Mouse (Mus musculus) lung, postnatal 0 days (tissue): Measurements from ENCODE around the gene Edar. TPM values are rescaled to one million over a fixed set of nuclear protein-coding genes. Genes with fewer than 3 reads are reported as not detected.

ENCODE experiments used
- ATAC-seq: fragments of 200-750 bp; cut with Nextera tagmentation; 2 replicates; pipeline ENCODE4 v1.8.0; 2017; ENCODE audit warnings: moderate library complexity
- DNase-seq: peaks from one replicate; pipeline ENCODE4 v3.0.0-alpha.2; 2016; ENCODE audit warnings: low spot score
- H3K27ac ChIP-seq: fragments of 300-500 bp; sonication (generic); 2 replicates; pipeline ENCODE4 v1.5.1; 2014; ENCODE audit warnings: antibody characterized with exemption, mild to moderate bottlenecking, low read length, mixed read lengths
- H3K27me3 ChIP-seq: fragments of 300-500 bp; sonication (generic); replicated peaks from 2 replicates; pipeline ENCODE4 v1.6.1; 2014; ENCODE audit warnings: low read length, mixed read lengths; ENCODE audit not compliant: insufficient read depth
- H3K36me3 ChIP-seq: fragments of 300-500 bp; sonication (generic); 2 replicates; pipeline ENCODE4 v1.6.1; 2014; ENCODE audit warnings: low read length, mixed read lengths; ENCODE audit not compliant: insufficient read depth
- H3K4me1 ChIP-seq: fragments of 300-500 bp; sonication (generic); 2 replicates; pipeline ENCODE4 v1.6.1; 2014; ENCODE audit warnings: antibody characterized with exemption, low read depth, low read length, mixed read lengths; ENCODE audit not compliant: insufficient read depth
- H3K4me2 ChIP-seq: fragments of 300-500 bp; sonication (generic); replicated peaks from 2 replicates; pipeline ENCODE4 v1.6.1; 2014; ENCODE audit warnings: low read depth, mild to moderate bottlenecking, low read length, moderate library complexity, mixed read lengths
- H3K4me3 ChIP-seq: fragments of 300-500 bp; sonication (generic); 2 replicates; pipeline ENCODE4 v1.5.1; 2014; ENCODE audit warnings: low read depth, low read length
- H3K9ac ChIP-seq: fragments of 300-500 bp; sonication (generic); replicated peaks from 2 replicates; pipeline ENCODE4 v1.6.1; 2014; ENCODE audit warnings: low read depth, mild to moderate bottlenecking
- H3K9me3 ChIP-seq: fragments of 300-500 bp; sonication (generic); 2 replicates; pipeline ENCODE4 v1.6.1; 2016; ENCODE audit warnings: low read length, mixed read lengths
- CTCF ChIP-seq: IDR thresholded peaks from 2 replicates; pipeline ENCODE4 v1.5.1; 2016; ENCODE audit warnings: antibody characterized with exemption, mild to moderate bottlenecking
- EP300 ChIP-seq: IDR thresholded peaks from 2 replicates; pipeline ENCODE4 v1.6.1; 2016; ENCODE audit warnings: antibody characterized with exemption, mild to moderate bottlenecking, control low read depth
- WGBS: fragments of 180-500 bp; shearing (Covaris S2); extraction: QIAGEN DNeasy Blood & Tissue Kit; methylation state at CpG from one replicate; pipeline ENCODE4 v1.1.7; 2014; 5-methylcytosine and 5-hydroxymethylcytosine counted together
- polyA plus RNA-seq: library from polyadenylated mRNA; unstranded; fragments of >200 nt; fragmentation: Nextera tagmentation; extraction: Ambion mirVana; gene quantifications from 2 replicates; pipeline ENCODE4 v1.2.1, GENCODE M21; 2015

The Edar gene
- polyA plus RNA-seq, 1 experiment from 2014 or later: 0.51 TPM

- Histone ChIP-seq H3K9ac (no peak overlapping the region), H3K27me3 (no peaks in the 10 kb centered on the region), H3K36me3 (no peaks in the 10 kb centered on the region), H3K9me3 (no peaks in the 10 kb centered on the region), H3K27ac (no peak overlapping the region), H3K4me2 (no peak overlapping the region), H3K4me1 (no peaks in the 10 kb centered on the region), H3K4me3 (no peak overlapping the region)
- DNase-seq: no peak
- no peak for TF ChIP-seq CTCF
- TF ChIP-seq EP300: no peak
- no peak for ATAC-seq
- 75% methylated on average over 10 of the region's 10 CpGs for WGBS
Measured at GRCm38 (mm10) chr10:58672557-58673277, 2.7 kb downstream of the Edar start.

GRCm38 (mm10) chr10:58663868-58664267 is 11.6 kb downstream of the Edar start:
- DNase-seq: no peak
- Histone ChIP-seq H3K36me3 (no peaks in the 10 kb centered on the region), H3K4me2 (no peak overlapping the region), H3K27me3 (no peaks in the 10 kb centered on the region), H3K9ac (no peak overlapping the region), H3K4me3 (no peak overlapping the region), H3K9me3 (no peaks in the 10 kb centered on the region), H3K27ac (no peak overlapping the region), H3K4me1 (no peaks in the 10 kb centered on the region)
- no peak for ATAC-seq
- TF ChIP-seq EP300: no peak
- TF ChIP-seq CTCF: no peak
- 81% methylated on average over 5 of the region's 5 CpGs for WGBS

GRCm38 (mm10) chr10:58663417-58663816 is 12.0 kb downstream of the Edar start:
- Histone ChIP-seq H3K36me3 (no peaks in the 10 kb centered on the region), H3K27ac (no peak overlapping the region), H3K9ac (no peak overlapping the region), H3K4me3 (no peak overlapping the region), H3K27me3 (no peaks in the 10 kb centered on the region), H3K4me2 (no peak overlapping the region), H3K4me1 (no peaks in the 10 kb centered on the region), H3K9me3 (no peaks in the 10 kb centered on the region)
- WGBS: 63% methylated on average over 6 of the region's 6 CpGs
- TF ChIP-seq CTCF: no peak
- TF ChIP-seq EP300: no peak
- DNase-seq (peak; percentile 27), ATAC-seq (peak; percentile 61)

- Histone ChIP-seq H3K36me3 (no peaks in the 10 kb centered on the region), H3K4me2 (no peak overlapping the region), H3K27ac (no peak overlapping the region), H3K27me3 (no peaks in the 10 kb centered on the region), H3K4me3 (no peak overlapping the region), H3K9ac (no peak overlapping the region), H3K9me3 (no peaks in the 10 kb centered on the region), H3K4me1 (no peaks in the 10 kb centered on the region)
- WGBS: 49% methylated on average over 11 of the region's 11 CpGs
- ATAC-seq (no peak), DNase-seq (no peak)
- no peak for TF ChIP-seq EP300
- no peak for TF ChIP-seq CTCF
Measured at GRCm38 (mm10) chr10:58659268-58659986, 16.0 kb downstream of the Edar start.

- no peak overlapping the region for H3K9ac ChIP-seq
- no peak overlapping the region for H3K27ac ChIP-seq
- no peak overlapping the region for H3K4me3 ChIP-seq
- no peaks in the 10 kb centered on the region for H3K27me3 ChIP-seq
- WGBS: 12% methylated on average over 2 of the region's 2 CpGs
- H3K36me3 ChIP-seq: no peaks in the 10 kb centered on the region
- no peak overlapping the region for H3K4me2 ChIP-seq
- ATAC-seq (no peak), DNase-seq (no peak)
- no peaks in the 10 kb centered on the region for H3K9me3 ChIP-seq
- H3K4me1 ChIP-seq: no peaks in the 10 kb centered on the region
- no peak for TF ChIP-seq CTCF
- no peak for TF ChIP-seq EP300
Measured at GRCm38 (mm10) chr10:58657731-58658130, 17.7 kb downstream of the Edar start.

GRCm38 (mm10) chr10:58653679-58654078 is 21.8 kb downstream of the Edar start:
- no peak overlapping the region for H3K27ac ChIP-seq
- H3K4me3 ChIP-seq: no peak overlapping the region
- DNase-seq (no peak), ATAC-seq (no peak)
- H3K9me3 ChIP-seq: no peaks in the 10 kb centered on the region
- no peaks in the 10 kb centered on the region for H3K4me1 ChIP-seq
- no peak overlapping the region for H3K4me2 ChIP-seq
- TF ChIP-seq EP300 (no peak), CTCF (no peak)
- H3K9ac ChIP-seq: no peak overlapping the region
- H3K27me3 ChIP-seq: no peaks in the 10 kb centered on the region
- H3K36me3 ChIP-seq: no peaks in the 10 kb centered on the region
- WGBS: 55% methylated on average over 3 of the region's 3 CpGs
